Mouse (Mus musculus) ES-Bruce4 (cell line): Measurements from ENCODE around the gene Masp1. TPM values are rescaled to one million over a fixed set of nuclear protein-coding genes. Genes with fewer than 3 reads are reported as not detected.

Source experiments
- H3K27ac ChIP-seq: 2 replicates; pipeline ENCODE4 v1.5.1; 2012; ENCODE audit warnings: low read length, inconsistent platforms; ENCODE audit not compliant: insufficient read depth
- H3K27me3 ChIP-seq: 2 replicates; pipeline ENCODE4 v1.6.1; 2012; ENCODE audit warnings: mild to moderate bottlenecking, low read length, inconsistent platforms; ENCODE audit not compliant: control insufficient read depth, poor library complexity, insufficient read depth, severe bottlenecking
- H3K36me3 ChIP-seq: 2 replicates; pipeline ENCODE4 v1.6.1; 2012; ENCODE audit warnings: inconsistent platforms, mild to moderate bottlenecking, low read length, moderate library complexity; ENCODE audit not compliant: control insufficient read depth, poor library complexity, insufficient read depth, severe bottlenecking
- H3K4me1 ChIP-seq: one replicate; pipeline ENCODE4 v1.8.1; 2011; ENCODE audit warnings: low read length; ENCODE audit not compliant: control insufficient read depth, insufficient read depth
- H3K4me3 ChIP-seq: 2 replicates; pipeline ENCODE4 v1.5.1; 2011; ENCODE audit warnings: low read depth, mild to moderate bottlenecking, low read length
- H3K9ac ChIP-seq: 2 replicates; pipeline ENCODE4 v1.6.1; 2012; ENCODE audit warnings: low read depth, mild to moderate bottlenecking, inconsistent platforms; ENCODE audit not compliant: poor library complexity, severe bottlenecking
- H3K9me3 ChIP-seq: replicated peaks from 2 replicates; pipeline ENCODE4 v1.6.1; 2012; ENCODE audit warnings: mild to moderate bottlenecking, low read length, inconsistent platforms; ENCODE audit not compliant: control insufficient read depth, poor library complexity, insufficient read depth, severe bottlenecking
- CTCF ChIP-seq: IDR thresholded peaks from one replicate; pipeline ENCODE4 v1.8.1; 2011; ENCODE audit warnings: low read depth, low read length
- EP300 ChIP-seq: IDR thresholded peaks from 2 replicates; pipeline ENCODE4 v1.6.1; 2011; ENCODE audit warnings: low read depth, low read length; ENCODE audit not compliant: insufficient read depth
- POLR2A ChIP-seq: IDR thresholded peaks from one replicate; pipeline ENCODE4 v1.8.1; 2011; ENCODE audit warnings: low read length; ENCODE audit not compliant: insufficient read depth
- polyA plus RNA-seq: library from polyadenylated mRNA; stranded (reverse); fragments of >200 nt; gene quantifications from 2 replicates; pipeline ENCODE4 v1.2.4, GENCODE M21; 2011; ENCODE audit warnings: low read depth; ENCODE audit not compliant: missing spikeins, insufficient read depth, insufficient read length

Gene Masp1
- polyA plus RNA-seq, 1 experiment, result 2.5 TPM

GRCm38 (mm10) chr16:23550346-23550980 lies 29.8 kb upstream of the Masp1 start:
- no peaks in the 10 kb centered on the region for H3K27me3 ChIP-seq
- no peaks in the 10 kb centered on the region for H3K9me3 ChIP-seq
- H3K4me1 ChIP-seq, result no peaks in the 10 kb centered on the region
- H3K27ac ChIP-seq, result no peak overlapping the region
- no peaks in the 10 kb centered on the region for H3K36me3 ChIP-seq
- no peak overlapping the region for H3K9ac ChIP-seq
- TF ChIP-seq EP300, result no peak
- TF ChIP-seq CTCF, result peak; percentile 77
- no peak overlapping the region for H3K4me3 ChIP-seq

- Histone ChIP-seq H3K36me3 (no peaks in the 10 kb centered on the region), H3K4me1 (no peaks in the 10 kb centered on the region), H3K27ac (no peak overlapping the region), H3K9me3 (no peaks in the 10 kb centered on the region), H3K27me3 (no peaks in the 10 kb centered on the region), H3K9ac (no peak overlapping the region), H3K4me3 (no peak overlapping the region)
- TF ChIP-seq EP300, result no peak
- no peak for TF ChIP-seq POLR2A
- TF ChIP-seq CTCF, result no peak
These were observed 27.2 kb upstream of the Masp1 start for GRCm38 (mm10) chr16:23547783-23548182.

GRCm38 (mm10) chr16:23544361-23544760 lies 23.7 kb upstream of the Masp1 start:
- no peak for TF ChIP-seq CTCF
- TF ChIP-seq EP300, result no peak
- no peak for TF ChIP-seq POLR2A
- Histone ChIP-seq H3K9me3 (no peaks in the 10 kb centered on the region), H3K27ac (no peak overlapping the region), H3K4me3 (no peak overlapping the region), H3K4me1 (no peaks in the 10 kb centered on the region), H3K9ac (no peak overlapping the region), H3K27me3 (no peaks in the 10 kb centered on the region), H3K36me3 (no peaks in the 10 kb centered on the region)

- Histone ChIP-seq H3K9me3 (no peaks in the 10 kb centered on the region), H3K27me3 (no peaks in the 10 kb centered on the region), H3K9ac (no peak overlapping the region), H3K27ac (no peak overlapping the region), H3K4me1 (no peaks in the 10 kb centered on the region), H3K4me3 (no peak overlapping the region), H3K36me3 (no peaks in the 10 kb centered on the region)
- TF ChIP-seq POLR2A (no peak), CTCF (no peak), EP300 (no peak)
These were observed 22.3 kb upstream of the Masp1 start for GRCm38 (mm10) chr16:23542866-23543265.

GRCm38 (mm10) chr16:23541046-23541445 lies 20.4 kb upstream of the Masp1 start:
- TF ChIP-seq EP300, result no peak
- TF ChIP-seq POLR2A, result no peak
- TF ChIP-seq CTCF, result no peak
- H3K4me1 ChIP-seq, result no peaks in the 10 kb centered on the region
- no peak overlapping the region for H3K4me3 ChIP-seq
- no peaks in the 10 kb centered on the region for H3K36me3 ChIP-seq
- H3K27me3 ChIP-seq, result no peaks in the 10 kb centered on the region
- H3K27ac ChIP-seq, result no peak overlapping the region
- H3K9ac ChIP-seq, result no peak overlapping the region
- H3K9me3 ChIP-seq, result no peaks in the 10 kb centered on the region

GRCm38 (mm10) chr16:23533707-23534106 lies 13.1 kb upstream of the Masp1 start:
- no peaks in the 10 kb centered on the region for H3K9me3 ChIP-seq
- H3K9ac ChIP-seq, result no peak overlapping the region
- no peak overlapping the region for H3K4me3 ChIP-seq
- H3K4me1 ChIP-seq, result no peaks in the 10 kb centered on the region
- H3K36me3 ChIP-seq, result no peaks in the 10 kb centered on the region
- TF ChIP-seq CTCF, result no peak
- no peak for TF ChIP-seq POLR2A
- TF ChIP-seq EP300, result no peak
- no peak overlapping the region for H3K27ac ChIP-seq
- no peaks in the 10 kb centered on the region for H3K27me3 ChIP-seq
